Comparison of ENCODE assay signal across 23 mouse cellular contexts in the genomic region with DNA sequence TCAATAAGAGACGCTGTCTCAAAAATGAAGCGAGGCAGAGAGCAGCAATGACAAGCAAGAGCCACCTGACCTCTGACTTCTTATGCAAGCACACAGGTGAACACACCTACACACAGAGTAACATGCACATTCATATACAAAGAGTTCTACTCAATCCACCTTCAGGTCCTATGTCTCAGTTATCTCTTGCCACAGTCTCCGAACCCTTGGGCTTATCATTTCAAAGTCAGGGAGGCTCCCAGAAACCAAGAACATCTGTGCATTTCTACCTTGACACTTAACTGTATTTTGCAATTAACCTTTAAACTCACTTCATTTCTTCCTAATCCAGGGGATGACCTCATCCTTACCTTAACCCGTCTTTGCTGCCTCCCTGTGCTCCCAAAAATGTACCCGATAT. TPM values are rescaled to one million over a fixed set of nuclear protein-coding genes. Genes with fewer than 3 reads are reported as not detected.
A peak's percentile ranks its signal among the peaks of the same experiment; 100 is the strongest.
DNase-seq lines count a peak whose midpoint lies in the region; ATAC-seq lines count a peak whose summit lies in the region.
"Had no signal": no experiment of that assay in that cellular context is flagged by ENCODE, and none has a peak within 500 bp of the region (broad histone marks: within the 10 kb centered on the region; RNA-seq: fewer than 3 reads in every experiment).

No protein-coding gene starts in this region.

- no peaks in the 10 kb centered on the region for H3K36me3 ChIP-seq in erythroblast, embryonic 14.5 days (ENCODE audit: control insufficient read depth)
- H3K36me3 ChIP-seq in liver, embryonic 11.5 days (ENCODE audit: control insufficient read depth, insufficient read depth, low read length) = no peaks in the 10 kb centered on the region
- H3K36me3 ChIP-seq in liver, embryonic 15.5 days (replicated peaks) = no peaks in the 10 kb centered on the region
- H3K36me3 ChIP-seq in hindbrain, embryonic 14.5 days (replicated peaks; ENCODE audit: control insufficient read depth, insufficient read depth) = no peaks in the 10 kb centered on the region
- H3K36me3 ChIP-seq: embryonic facial prominence, embryonic 15.5 days; heart, embryonic 15.5 days; hindbrain, embryonic 15.5 days had no signal

- peak overlapping the region; percentile 50 for H3K4me2 ChIP-seq in liver, embryonic 11.5 days
- H3K4me2 ChIP-seq in liver, embryonic 15.5 days = peak overlapping the region; percentile 60
- no peak overlapping the region for H3K4me2 ChIP-seq in hindbrain, embryonic 14.5 days (replicated peaks)
- H3K4me2 ChIP-seq: embryonic facial prominence, embryonic 15.5 days; forebrain, embryonic 13.5 days; heart, embryonic 11.5 days; heart, embryonic 15.5 days; hindbrain, embryonic 15.5 days had no signal

- intact Hi-C loops in left cerebral cortex, postnatal 14 days (cut with DNase I) = no loop called here

- no peaks in the 10 kb centered on the region for H3K9me3 ChIP-seq in erythroblast, embryonic 14.5 days (ENCODE audit: control insufficient read depth, low read length)
- H3K9me3 ChIP-seq in liver, embryonic 11.5 days (ENCODE audit: control insufficient read depth, low read length) = no peaks in the 10 kb centered on the region
- H3K9me3 ChIP-seq in liver, embryonic 15.5 days (replicated peaks) = no peaks in the 10 kb centered on the region
- H3K9me3 ChIP-seq in hindbrain, embryonic 14.5 days (ENCODE audit: control insufficient read depth, low read length) = no peaks in the 10 kb centered on the region
- H3K9me3 ChIP-seq: embryonic facial prominence, embryonic 15.5 days; forebrain, embryonic 13.5 days; heart, embryonic 15.5 days; hindbrain, embryonic 15.5 days had no signal

- peak overlapping the region; percentile 59 for H3K9ac ChIP-seq in liver, embryonic 11.5 days (ENCODE audit: low read depth, low read length)
- H3K9ac ChIP-seq in liver, embryonic 15.5 days = peak overlapping the region; percentile 43
- H3K9ac ChIP-seq in hindbrain, embryonic 14.5 days = no peak overlapping the region
- H3K9ac ChIP-seq: embryonic facial prominence, embryonic 15.5 days; forebrain, embryonic 13.5 days; forebrain, postnatal 0 days; heart, embryonic 15.5 days; hindbrain, embryonic 15.5 days had no signal

- WGBS in liver, embryonic 11.5 days = 59% methylated on average over 5 of the region's 5 CpGs
- WGBS in liver, embryonic 15.5 days (ENCODE audit: insufficient replicate concordance) = 35% methylated on average over 5 of the region's 5 CpGs
- WGBS in hindbrain, embryonic 14.5 days = 90% methylated on average over 5 of the region's 5 CpGs

- peak overlapping the region; percentile 93 for H3K27ac ChIP-seq in liver, embryonic 11.5 days (ENCODE audit: low read depth, low read length)
- H3K27ac ChIP-seq in liver, embryonic 15.5 days (replicated peaks) = peak overlapping the region; percentile 89
- H3K27ac ChIP-seq in hindbrain, embryonic 14.5 days = no peak overlapping the region
- H3K27ac ChIP-seq: embryonic facial prominence, embryonic 15.5 days; forebrain, embryonic 13.5 days; heart, adult 2 months; heart, embryonic 15.5 days; hindbrain, embryonic 15.5 days had no signal

- no peak for DNase-seq in liver, embryonic 11.5 days (ENCODE audit: low spot score)
- no peak for DNase-seq in left cerebral cortex, postnatal 14 days (ENCODE audit: low spot score in 2 of 2)
- no peak for DNase-seq in hindbrain, embryonic 14.5 days (ENCODE audit: low spot score)
- DNase-seq in cerebellum, postnatal 25 days = no peak
- DNase-seq: adrenal gland, postnatal 25 days; cerebellum, adult 2 months; cerebellum, postnatal 10 days; embryo, embryonic 11 days; forebrain, postnatal 0 days; gastrocnemius, postnatal 14 days; heart, adult 2 months; heart, postnatal 14 days had no signal

- peaks cover 68% of the 10 kb centered on the region for H3K4me1 ChIP-seq in erythroblast, embryonic 14.5 days (ENCODE audit: control insufficient read depth)
- H3K4me1 ChIP-seq in liver, embryonic 11.5 days (replicated peaks; ENCODE audit: control insufficient read depth, insufficient read depth, low read length) = peaks cover 22% of the 10 kb centered on the region
- H3K4me1 ChIP-seq in liver, embryonic 15.5 days (replicated peaks) = peaks cover 64% of the 10 kb centered on the region
- 0 out of 2 replicates have a peak, but pooled peaks cover 4% of the 10 kb centered on the region for H3K4me1 ChIP-seq in hindbrain, embryonic 14.5 days (replicated peaks; ENCODE audit: control insufficient read depth, insufficient read depth, low read length)

- H3K27me3 ChIP-seq in erythroblast, embryonic 14.5 days (ENCODE audit: control insufficient read depth) = no peaks in the 10 kb centered on the region
- H3K27me3 ChIP-seq in liver, embryonic 11.5 days (replicated peaks; ENCODE audit: control insufficient read depth, insufficient read depth, low read length) = peaks cover 8% of the 10 kb centered on the region
- peaks cover 3% of the 10 kb centered on the region for H3K27me3 ChIP-seq in liver, embryonic 15.5 days
- peaks cover 23% of the 10 kb centered on the region for H3K27me3 ChIP-seq in hindbrain, embryonic 14.5 days (ENCODE audit: control insufficient read depth, insufficient read depth, low read length)
- H3K27me3 ChIP-seq: CH12.LX had no signal

- peak; percentile 62 for ATAC-seq in liver, embryonic 11.5 days (replicated peaks; ENCODE audit: low FRiP score)
- ATAC-seq in liver, embryonic 15.5 days (ENCODE audit: insufficient read depth) = peak; percentile 39
- peak; percentile 48 for ATAC-seq in megakaryocyte-erythroid progenitor cell, adult 5-6 weeks (replicated peaks; ENCODE audit: low FRiP score, low TSS enrichment, poor library complexity, severe bottlenecking)
- no peak for ATAC-seq in hindbrain, embryonic 14.5 days (ENCODE audit: low FRiP score)
- ATAC-seq: activated CD4-positive, CD25-positive, alpha-beta regulatory T cell, adult 4 months; forebrain, embryonic 13.5 days; forebrain, postnatal 0 days; Patski had no signal

- H3K4me3 ChIP-seq in erythroblast, embryonic 14.5 days (replicated peaks) = peak overlapping the region; percentile 17
- no peak overlapping the region for H3K4me3 ChIP-seq in liver, embryonic 11.5 days (ENCODE audit: low read depth, low read length)
- 0 out of 2 replicates have a peak overlapping the region, but pooled peaks have one; percentile 2 for H3K4me3 ChIP-seq in liver, embryonic 15.5 days (replicated peaks)
- H3K4me3 ChIP-seq in hindbrain, embryonic 14.5 days (replicated peaks; ENCODE audit: low read length) = no peak overlapping the region
- H3K4me3 ChIP-seq: embryonic facial prominence, embryonic 15.5 days; forebrain, embryonic 13.5 days; heart, adult 2 months; heart, embryonic 15.5 days; hindbrain, embryonic 15.5 days had no signal

RNA-seq across cellular contexts. Expression of a gene that starts 15.6 kb away (rescaled TPM):
- polyA plus RNA-seq in erythroblast, embryonic 14.5 days (2012) = 0.64 and 1.1 TPM in 2 replicates
- polyA plus RNA-seq in liver, embryonic 11.5 days (2014; fragmentation: Nextera tagmentation; extraction: Ambion mirVana) = 31.2 and 36.9 TPM in 2 replicates
- polyA plus RNA-seq in liver, embryonic 15.5 days (2015; fragmentation: Nextera tagmentation; extraction: Ambion mirVana) = 14.9 and 15.4 TPM in 2 replicates
- 47.9 and 54.0 TPM in 2 replicates for total RNA-seq in megakaryocyte-erythroid progenitor cell, adult 5-6 weeks (2014; fragmentation: Nextera tagmentation)
- total RNA-seq in megakaryocyte-erythroid progenitor cell, adult 5-6 weeks (2017) = 22.1 and 29.1 TPM in 2 replicates
- total RNA-seq in left cerebral cortex, postnatal 14 days (2021) = 10 to 100 TPM; 31.1 to 34.4 TPM
- polyA plus RNA-seq in hindbrain, embryonic 14.5 days (2014; fragmentation: Nextera tagmentation; extraction: Ambion mirVana) = 4.3 and 5.0 TPM in 2 replicates
- total RNA-seq: CH12.LX had no signal

RNA-seq across cellular contexts. Expression of a gene that starts 24.3 kb away (rescaled TPM):
- polyA plus RNA-seq in erythroblast, embryonic 14.5 days (2012) = 0.59 and 1.2 TPM in 2 replicates
- polyA plus RNA-seq in liver, embryonic 11.5 days (2014; fragmentation: Nextera tagmentation; extraction: Ambion mirVana) = 23.3 and 26.4 TPM in 2 replicates
- polyA plus RNA-seq in liver, embryonic 15.5 days (2015; fragmentation: Nextera tagmentation; extraction: Ambion mirVana) = 12.7 and 13.5 TPM in 2 replicates
- total RNA-seq in megakaryocyte-erythroid progenitor cell, adult 5-6 weeks (2014; fragmentation: Nextera tagmentation) = 14.1 and 23.4 TPM in 2 replicates
- 8.4 and 18.8 TPM in 2 replicates for total RNA-seq in megakaryocyte-erythroid progenitor cell, adult 5-6 weeks (2017)
- total RNA-seq in left cerebral cortex, postnatal 14 days (2021) = 10 to 100 TPM; 17.1 to 18.5 TPM
- polyA plus RNA-seq in hindbrain, embryonic 14.5 days (2014; fragmentation: Nextera tagmentation; extraction: Ambion mirVana) = 35.0 and 47.1 TPM in 2 replicates

Comparison
In these comparisons a context has a peak if more than half of its experiments do, and no peak if none do; other contexts are left out.
1. H3K4me3 ChIP-seq: peak in erythroblast, embryonic 14.5 days (single experiment) and liver, embryonic 15.5 days (single experiment); none in liver, embryonic 11.5 days (single experiment) and hindbrain, embryonic 14.5 days (single experiment).